Mouse (Mus musculus) lung, postnatal 0 days (tissue): ENCODE measurements at regions not wholly inside any gene's neighbourhood (a gene's known extent, or its start where the extent isn't known, plus 50 kb on each side); places are given as distances from the start of the nearest gene placed in this dataset.
A peak's percentile ranks its signal among the peaks of the same experiment; 100 is the strongest.

ENCODE experiments used
- ATAC-seq: fragments of 200-750 bp; cut with Nextera tagmentation; 2 replicates; pipeline ENCODE4 v1.8.0; 2017; ENCODE audit warnings: moderate library complexity
- DNase-seq: peaks from one replicate; pipeline ENCODE4 v3.0.0-alpha.2; 2016; ENCODE audit warnings: low spot score
- H3K27ac ChIP-seq: fragments of 300-500 bp; sonication (generic); 2 replicates; pipeline ENCODE4 v1.5.1; 2014; ENCODE audit warnings: antibody characterized with exemption, mild to moderate bottlenecking, low read length, mixed read lengths
- H3K27me3 ChIP-seq: fragments of 300-500 bp; sonication (generic); replicated peaks from 2 replicates; pipeline ENCODE4 v1.6.1; 2014; ENCODE audit warnings: low read length, mixed read lengths; ENCODE audit not compliant: insufficient read depth
- H3K36me3 ChIP-seq: fragments of 300-500 bp; sonication (generic); 2 replicates; pipeline ENCODE4 v1.6.1; 2014; ENCODE audit warnings: low read length, mixed read lengths; ENCODE audit not compliant: insufficient read depth
- H3K4me1 ChIP-seq: fragments of 300-500 bp; sonication (generic); 2 replicates; pipeline ENCODE4 v1.6.1; 2014; ENCODE audit warnings: antibody characterized with exemption, low read depth, low read length, mixed read lengths; ENCODE audit not compliant: insufficient read depth
- H3K4me2 ChIP-seq: fragments of 300-500 bp; sonication (generic); replicated peaks from 2 replicates; pipeline ENCODE4 v1.6.1; 2014; ENCODE audit warnings: low read depth, mild to moderate bottlenecking, low read length, moderate library complexity, mixed read lengths
- H3K4me3 ChIP-seq: fragments of 300-500 bp; sonication (generic); 2 replicates; pipeline ENCODE4 v1.5.1; 2014; ENCODE audit warnings: low read depth, low read length
- H3K9ac ChIP-seq: fragments of 300-500 bp; sonication (generic); replicated peaks from 2 replicates; pipeline ENCODE4 v1.6.1; 2014; ENCODE audit warnings: low read depth, mild to moderate bottlenecking
- H3K9me3 ChIP-seq: fragments of 300-500 bp; sonication (generic); 2 replicates; pipeline ENCODE4 v1.6.1; 2016; ENCODE audit warnings: low read length, mixed read lengths
- CTCF ChIP-seq: IDR thresholded peaks from 2 replicates; pipeline ENCODE4 v1.5.1; 2016; ENCODE audit warnings: antibody characterized with exemption, mild to moderate bottlenecking
- EP300 ChIP-seq: IDR thresholded peaks from 2 replicates; pipeline ENCODE4 v1.6.1; 2016; ENCODE audit warnings: antibody characterized with exemption, mild to moderate bottlenecking, control low read depth
- WGBS: fragments of 180-500 bp; shearing (Covaris S2); extraction: QIAGEN DNeasy Blood & Tissue Kit; methylation state at CpG from one replicate; pipeline ENCODE4 v1.1.7; 2014; 5-methylcytosine and 5-hydroxymethylcytosine counted together

GRCm38 (mm10) chr7:135829246-135829645, 113.1 kb upstream of the Mki67 start:
- TF ChIP-seq CTCF (no peak), EP300 (no peak)
- no peaks in the 10 kb centered on the region for H3K4me1 ChIP-seq
- no peaks in the 10 kb centered on the region for H3K36me3 ChIP-seq
- H3K27me3 ChIP-seq: no peaks in the 10 kb centered on the region
- 42% methylated on average over 2 of the region's 2 CpGs for whole genome bisulfite sequencing
- no peak for ATAC-seq
- DNase-seq: no peak
- H3K9ac ChIP-seq: no peak overlapping the region
- H3K4me2 ChIP-seq: no peak overlapping the region
- no peak overlapping the region for H3K4me3 ChIP-seq
- H3K27ac ChIP-seq: no peak overlapping the region
- no peaks in the 10 kb centered on the region for H3K9me3 ChIP-seq

- no peak for ATAC-seq
- WGBS: 61% methylated on average over 9 of the region's 9 CpGs
Measured at GRCm38 (mm10) chr7:135833425-135833824, 117.3 kb upstream of the Mki67 start.

GRCm38 (mm10) chr7:135836808-135837733, 120.9 kb upstream of the Mki67 start:
- DNase-seq (peak; percentile 71), ATAC-seq (peak; percentile 38)

More at GRCm38 (mm10) chr7:135833425-135833824, 117.3 kb upstream of the Mki67 start:
- Histone ChIP-seq H3K9me3 (no peaks in the 10 kb centered on the region), H3K4me2 (no peak overlapping the region), H3K27me3 (no peaks in the 10 kb centered on the region), H3K4me3 (no peak overlapping the region), H3K9ac (no peak overlapping the region), H3K4me1 (no peaks in the 10 kb centered on the region), H3K36me3 (no peaks in the 10 kb centered on the region), H3K27ac (no peak overlapping the region)
- DNase-seq: no peak
- TF ChIP-seq CTCF: no peak
- TF ChIP-seq EP300: no peak

GRCm38 (mm10) chr7:135844018-135844417, 127.9 kb upstream of the Mki67 start:
- no peak overlapping the region for H3K27ac ChIP-seq

More at GRCm38 (mm10) chr7:135836808-135837733, 120.9 kb upstream of the Mki67 start:
- TF ChIP-seq EP300 (no peak), CTCF (peak; percentile 79)
- H3K4me3 ChIP-seq: no peak overlapping the region
- WGBS: 36% methylated on average over 12 of the region's 12 CpGs
- H3K4me1 ChIP-seq: no peaks in the 10 kb centered on the region
- H3K4me2 ChIP-seq: no peak overlapping the region
- no peaks in the 10 kb centered on the region for H3K9me3 ChIP-seq
- no peak overlapping the region for H3K27ac ChIP-seq
- H3K9ac ChIP-seq: no peak overlapping the region
- H3K36me3 ChIP-seq: no peaks in the 10 kb centered on the region
- H3K27me3 ChIP-seq: no peaks in the 10 kb centered on the region

GRCm38 (mm10) chr7:135847304-135847703, 131.1 kb upstream of the Mki67 start:
- DNase-seq (no peak), ATAC-seq (no peak)
- Histone ChIP-seq H3K9me3 (no peaks in the 10 kb centered on the region), H3K4me3 (no peak overlapping the region), H3K27me3 (no peaks in the 10 kb centered on the region), H3K27ac (no peak overlapping the region), H3K9ac (no peak overlapping the region), H3K4me1 (no peaks in the 10 kb centered on the region), H3K4me2 (no peak overlapping the region), H3K36me3 (no peaks in the 10 kb centered on the region)
- TF ChIP-seq CTCF (no peak), EP300 (no peak)
- WGBS: 65% methylated on average over 9 of the region's 9 CpGs

More at GRCm38 (mm10) chr7:135844018-135844417, 127.9 kb upstream of the Mki67 start:
- TF ChIP-seq EP300 (no peak), CTCF (no peak)
- Histone ChIP-seq H3K27me3 (no peaks in the 10 kb centered on the region), H3K36me3 (no peaks in the 10 kb centered on the region), H3K4me2 (no peak overlapping the region), H3K9me3 (no peaks in the 10 kb centered on the region), H3K4me1 (no peaks in the 10 kb centered on the region), H3K9ac (no peak overlapping the region), H3K4me3 (no peak overlapping the region)
- ATAC-seq (no peak), DNase-seq (no peak)
- WGBS: 82% methylated on average over 5 of the region's 5 CpGs

- DNase-seq (no peak), ATAC-seq (no peak)
- Histone ChIP-seq H3K27ac (no peak overlapping the region), H3K4me3 (no peak overlapping the region), H3K36me3 (no peaks in the 10 kb centered on the region), H3K4me2 (no peak overlapping the region), H3K27me3 (0 out of 2 replicates have a peak, but pooled peaks cover 7% of the 10 kb centered on the region), H3K9me3 (no peaks in the 10 kb centered on the region), H3K9ac (no peak overlapping the region), H3K4me1 (no peaks in the 10 kb centered on the region)
- WGBS: 46% methylated on average over 4 of the region's 4 CpGs
- TF ChIP-seq CTCF: no peak
- no peak for TF ChIP-seq EP300
Measured at GRCm38 (mm10) chr7:135848170-135848569, 132.0 kb upstream of the Mki67 start.
